Mouse (Mus musculus) neural tube, embryonic 14.5 days (tissue): ENCODE measurements around the gene Gm21897. TPM values are rescaled to one million over a fixed set of nuclear protein-coding genes. Genes with fewer than 3 reads are reported as not detected.

Experiments used
- ATAC-seq: fragments of 200-750 bp; cut with Nextera tagmentation; 2 replicates; pipeline ENCODE4 v1.8.0; 2017; ENCODE audit warnings: low read depth, mild to moderate bottlenecking, moderate TSS enrichment, moderate library complexity
- H3K27ac ChIP-seq: fragments of 300-500 bp; sonication (generic); 2 replicates; pipeline ENCODE4 v1.5.1; 2014; ENCODE audit warnings: low read depth, mild to moderate bottlenecking, control low read depth, low read length, moderate library complexity, mixed read lengths
- H3K27me3 ChIP-seq: fragments of 300-500 bp; sonication (generic); 2 replicates; pipeline ENCODE4 v1.6.1; 2014; ENCODE audit warnings: low read length; ENCODE audit not compliant: control insufficient read depth, insufficient read depth
- H3K36me3 ChIP-seq: fragments of 300-500 bp; sonication (generic); 2 replicates; pipeline ENCODE4 v1.6.1; 2014; ENCODE audit warnings: low read length, mixed read lengths; ENCODE audit not compliant: control insufficient read depth, insufficient read depth
- H3K4me1 ChIP-seq: fragments of 300-500 bp; sonication (generic); 2 replicates; pipeline ENCODE4 v1.6.1; 2014; ENCODE audit warnings: low read length; ENCODE audit not compliant: control insufficient read depth, insufficient read depth
- H3K4me2 ChIP-seq: fragments of 300-500 bp; sonication (generic); 2 replicates; pipeline ENCODE4 v1.6.1; 2014; ENCODE audit warnings: mild to moderate bottlenecking, low read depth, low read length, control low read depth
- H3K4me3 ChIP-seq: fragments of 300-500 bp; sonication (generic); 2 replicates; pipeline ENCODE4 v1.5.1; 2014; ENCODE audit warnings: low read depth, low read length, control low read depth, mixed read lengths
- H3K9ac ChIP-seq: fragments of 300-500 bp; sonication (generic); replicated peaks from 2 replicates; pipeline ENCODE4 v1.6.1; 2014; ENCODE audit warnings: low read depth, mild to moderate bottlenecking, control low read depth, low read length, mixed read lengths
- H3K9me3 ChIP-seq: fragments of 300-500 bp; sonication (generic); 2 replicates; pipeline ENCODE4 v1.6.1; 2016; ENCODE audit warnings: low read length; ENCODE audit not compliant: control insufficient read depth
- WGBS: fragments of 180-500 bp; shearing (Covaris S2); extraction: QIAGEN DNeasy Blood & Tissue Kit; methylation state at CpG from one replicate; pipeline ENCODE4 v1.1.7; 2014; 5-methylcytosine and 5-hydroxymethylcytosine counted together
- polyA plus RNA-seq: library from polyadenylated mRNA; unstranded; fragments of >200 nt; fragmentation: Nextera tagmentation; extraction: Ambion mirVana; gene quantifications from 2 replicates; pipeline ENCODE4 v1.2.1, GENCODE M21; 2014

Gm21897 gene
- polyA plus RNA-seq, 1 experiment from 2014 or later: not detected

DNA sequence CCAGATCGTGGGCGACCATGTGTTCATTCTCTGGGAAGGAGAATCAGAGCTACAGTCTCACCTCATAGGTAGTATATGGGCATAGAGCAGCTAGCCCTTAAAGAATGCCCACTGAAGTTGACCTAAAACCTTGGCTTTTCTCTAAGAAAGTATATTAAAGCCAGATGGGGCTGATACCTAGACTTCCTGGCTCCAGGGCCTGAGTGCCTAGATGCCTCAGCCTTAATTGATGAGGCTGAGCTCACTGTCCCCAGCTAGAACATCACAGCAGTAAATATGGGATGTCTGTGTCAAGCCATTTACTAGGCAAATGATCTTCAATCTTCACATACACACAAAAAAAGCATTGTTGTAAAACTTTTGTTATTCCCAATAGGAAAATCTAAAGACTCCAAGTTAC is 32.1 kb downstream of the Gm21897 start:
- WGBS: 86% methylated on average over 2 of the region's 2 CpGs
- no peak overlapping the region for H3K4me2 ChIP-seq
- H3K9ac ChIP-seq: no peak overlapping the region
- H3K27ac ChIP-seq: no peak overlapping the region
- H3K27me3 ChIP-seq: no peaks in the 10 kb centered on the region
- ATAC-seq: no peak
- no peaks in the 10 kb centered on the region for H3K4me1 ChIP-seq
- H3K36me3 ChIP-seq: no peaks in the 10 kb centered on the region
- H3K4me3 ChIP-seq: no peak overlapping the region
- H3K9me3 ChIP-seq: no peaks in the 10 kb centered on the region

- Histone ChIP-seq H3K4me2 (no peak overlapping the region), H3K27me3 (no peaks in the 10 kb centered on the region), H3K9me3 (no peaks in the 10 kb centered on the region), H3K36me3 (no peaks in the 10 kb centered on the region), H3K9ac (no peak overlapping the region), H3K4me1 (no peaks in the 10 kb centered on the region), H3K27ac (no peak overlapping the region), H3K4me3 (no peak overlapping the region)
- 68% methylated on average over 1 of the region's 1 CpGs for WGBS
- ATAC-seq: no peak
Observed at GRCm38 (mm10) chr16:15351301-15351700, 34.0 kb downstream of the Gm21897 start.

GRCm38 (mm10) chr16:15352320-15352719 is 35.1 kb downstream of the Gm21897 start:
- no peak for ATAC-seq
- no peak overlapping the region for H3K27ac ChIP-seq
- H3K27me3 ChIP-seq: no peaks in the 10 kb centered on the region
- no peaks in the 10 kb centered on the region for H3K9me3 ChIP-seq
- 54% methylated on average over 2 of the region's 2 CpGs for WGBS
- no peak overlapping the region for H3K4me3 ChIP-seq
- H3K9ac ChIP-seq: no peak overlapping the region
- no peak overlapping the region for H3K4me2 ChIP-seq
- no peaks in the 10 kb centered on the region for H3K36me3 ChIP-seq
- H3K4me1 ChIP-seq: no peaks in the 10 kb centered on the region

DNA sequence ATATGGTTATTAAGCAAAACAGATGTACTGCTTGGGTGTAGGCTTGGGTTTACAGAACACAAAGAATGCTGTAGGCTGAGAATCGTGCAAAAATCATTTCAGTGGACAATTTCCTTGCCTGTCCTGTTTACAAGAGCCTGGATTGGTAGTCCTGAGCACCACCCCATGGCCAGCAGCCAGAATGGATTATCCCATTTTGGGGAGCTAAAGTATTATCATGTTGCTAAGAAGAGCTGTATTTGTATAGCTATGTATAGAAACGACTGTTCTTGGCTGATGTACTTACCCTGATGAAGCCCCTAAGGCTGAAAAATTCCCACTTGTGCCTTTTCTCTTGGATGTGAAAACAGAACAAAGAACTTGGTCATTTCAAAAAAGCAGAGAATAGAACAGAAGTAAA is 37.6 kb downstream of the Gm21897 start:
- 71% methylated on average over 2 of the region's 2 CpGs for WGBS

GRCm38 (mm10) chr16:15355339-15355738 is 38.1 kb downstream of the Gm21897 start:
- no peaks in the 10 kb centered on the region for H3K27me3 ChIP-seq
- no peak overlapping the region for H3K27ac ChIP-seq
- no peak overlapping the region for H3K4me3 ChIP-seq
- no peaks in the 10 kb centered on the region for H3K9me3 ChIP-seq
- no peaks in the 10 kb centered on the region for H3K36me3 ChIP-seq
- no peak for ATAC-seq
- H3K9ac ChIP-seq: no peak overlapping the region
- H3K4me1 ChIP-seq: no peaks in the 10 kb centered on the region
- H3K4me2 ChIP-seq: no peak overlapping the region
- WGBS: 87% methylated on average over 1 of the region's 1 CpGs

More for the DNA sequence above, 37.6 kb downstream of the Gm21897 start:
- Histone ChIP-seq H3K27me3 (no peaks in the 10 kb centered on the region), H3K36me3 (no peaks in the 10 kb centered on the region), H3K4me1 (no peaks in the 10 kb centered on the region), H3K9me3 (no peaks in the 10 kb centered on the region), H3K27ac (no peak overlapping the region), H3K9ac (no peak overlapping the region), H3K4me3 (no peak overlapping the region), H3K4me2 (no peak overlapping the region)
- no peak for ATAC-seq

- Histone ChIP-seq H3K4me1 (no peaks in the 10 kb centered on the region), H3K27ac (no peak overlapping the region), H3K4me2 (no peak overlapping the region), H3K27me3 (no peaks in the 10 kb centered on the region), H3K9ac (no peak overlapping the region), H3K9me3 (no peaks in the 10 kb centered on the region), H3K4me3 (no peak overlapping the region), H3K36me3 (no peaks in the 10 kb centered on the region)
- ATAC-seq: no peak
Observed at GRCm38 (mm10) chr16:15357766-15358165, 40.5 kb downstream of the Gm21897 start.

DNA sequence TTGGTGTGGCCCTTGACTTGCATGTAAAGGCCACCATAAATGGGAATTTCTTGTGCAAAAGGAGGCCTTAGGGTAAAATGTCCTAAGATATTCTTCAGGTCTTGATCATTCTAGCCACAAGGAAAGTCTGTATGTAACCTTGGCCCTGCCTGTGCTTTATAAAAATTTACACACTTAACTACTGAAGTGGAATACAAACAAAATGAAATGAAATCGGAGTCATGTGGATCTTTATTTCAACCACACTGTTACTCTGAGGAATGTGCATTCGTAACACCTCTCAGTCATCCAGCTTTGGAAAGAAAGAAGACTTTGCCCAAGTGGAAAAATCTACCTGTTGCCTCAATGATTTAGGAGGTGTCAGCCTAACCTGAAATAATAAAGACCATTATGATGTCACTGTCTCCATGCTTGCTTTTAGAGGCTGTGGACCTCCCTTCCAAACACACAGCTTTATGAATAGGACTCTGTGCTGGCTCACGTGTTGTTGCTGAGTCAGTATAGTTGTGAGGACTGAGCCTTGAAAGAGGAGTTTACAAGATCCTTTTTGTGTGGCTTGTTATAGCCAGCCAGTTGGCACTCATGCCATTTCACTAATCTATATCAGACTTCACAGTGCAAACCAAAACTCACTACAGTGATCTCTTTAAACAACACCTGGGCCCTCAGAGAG is 42.0 kb downstream of the Gm21897 start:
- H3K36me3 ChIP-seq: no peaks in the 10 kb centered on the region
- no peak for ATAC-seq
- H3K27me3 ChIP-seq: no peaks in the 10 kb centered on the region
- WGBS: 86% methylated on average over 3 of the region's 3 CpGs
- no peak overlapping the region for H3K4me3 ChIP-seq
- no peaks in the 10 kb centered on the region for H3K9me3 ChIP-seq
- no peak overlapping the region for H3K9ac ChIP-seq
- no peak overlapping the region for H3K27ac ChIP-seq
- no peaks in the 10 kb centered on the region for H3K4me1 ChIP-seq
- H3K4me2 ChIP-seq: no peak overlapping the region

DNA sequence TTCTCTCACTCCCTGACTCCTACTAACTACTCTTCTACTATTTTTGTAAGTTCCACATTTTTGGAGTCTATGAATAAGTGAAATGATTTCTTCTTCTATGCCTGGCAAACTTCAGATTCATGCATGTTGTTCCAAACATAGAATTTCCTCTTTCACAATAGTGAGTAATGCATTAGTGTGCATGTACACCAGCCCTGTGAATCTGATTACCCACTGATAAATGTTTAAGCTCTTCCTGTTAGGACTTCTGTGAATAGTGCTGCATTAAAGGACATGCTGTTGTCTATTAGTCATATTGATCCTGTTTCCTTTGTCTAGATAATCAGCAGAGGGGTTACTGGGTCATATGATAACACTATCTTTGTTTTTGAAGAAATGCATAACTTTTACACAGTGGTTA is 43.6 kb downstream of the Gm21897 start:
- H3K4me3 ChIP-seq: no peak overlapping the region
- no peak for ATAC-seq
- H3K9me3 ChIP-seq: no peaks in the 10 kb centered on the region
- H3K4me2 ChIP-seq: no peak overlapping the region
- H3K27me3 ChIP-seq: no peaks in the 10 kb centered on the region
- no peaks in the 10 kb centered on the region for H3K36me3 ChIP-seq
- H3K4me1 ChIP-seq: no peaks in the 10 kb centered on the region
- no peak overlapping the region for H3K27ac ChIP-seq
- no peak overlapping the region for H3K9ac ChIP-seq
